In the genomic region with DNA sequence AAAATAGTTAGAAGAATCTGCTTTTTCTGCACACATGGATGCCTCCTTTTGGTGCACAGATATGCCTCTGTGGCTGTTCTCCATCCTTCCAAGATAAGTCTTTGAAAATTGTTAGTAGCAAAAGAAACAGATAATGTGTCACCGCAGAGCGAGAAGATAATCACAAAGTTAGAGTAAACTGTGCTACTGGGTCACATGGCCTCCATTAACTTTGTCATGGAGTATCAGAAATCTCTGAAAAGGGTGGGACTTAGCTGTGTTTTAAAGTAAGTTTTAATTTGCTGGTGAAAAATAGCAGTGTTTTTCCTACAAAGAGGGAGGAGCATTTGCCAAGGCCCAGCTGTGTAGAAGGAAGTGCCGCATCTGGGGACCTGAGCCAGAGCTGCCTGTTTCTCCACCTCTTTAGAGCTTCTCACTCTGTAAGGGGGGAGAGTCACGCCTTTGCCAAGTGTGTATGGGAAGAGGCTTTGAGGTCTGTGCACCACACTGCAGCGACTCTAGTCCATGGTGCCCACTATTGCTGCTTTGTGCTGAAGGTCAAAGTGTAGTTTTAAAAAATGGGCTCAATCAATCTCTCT, we compare ENCODE assay signal across 21 mouse cellular contexts. TPM values are rescaled to one million over a fixed set of nuclear protein-coding genes. Genes with fewer than 3 reads are reported as not detected.
DNase-seq lines count a peak whose midpoint lies in the region; ATAC-seq and TF ChIP-seq lines count a peak whose summit lies in the region.
"Had no signal": no experiment of that assay in that cellular context is flagged by ENCODE, and none has a peak within 500 bp of the region (broad histone marks: within the 10 kb centered on the region; RNA-seq: fewer than 3 reads in every experiment).

No protein-coding gene starts in this region.

- DNase-seq in heart, adult 11 months: peak; percentile 92
- no peak for DNase-seq in heart, embryonic 10.5 days (ENCODE audit: low spot score)
- no peak for DNase-seq in hindbrain, embryonic 14.5 days (ENCODE audit: low spot score)
- DNase-seq in hindbrain, embryonic 10.5 days (ENCODE audit: low spot score): no peak
- DNase-seq in lung, postnatal 14 days: peak; percentile 10
- DNase-seq in lung, adult 2 months: no peak
- DNase-seq in cerebellum, postnatal 10 days: no peak
- DNase-seq: adrenal gland, postnatal 25 days; cerebellum, adult 8-10 months; gastrocnemius, postnatal 25 days; kidney, adult 9 months; kidney, postnatal 36 days; lung, postnatal 36 days; right cerebral cortex, adult 18-20 months; right cerebral cortex, postnatal 4 days; thymus, postnatal 14 days had no signal

- H3K27ac ChIP-seq in heart, embryonic 10.5 days: no peak overlapping the region
- 0 out of 2 replicates have a peak overlapping the region, but pooled peaks have one; percentile 20 for H3K27ac ChIP-seq in hindbrain, embryonic 14.5 days
- no peak overlapping the region for H3K27ac ChIP-seq in hindbrain, embryonic 10.5 days
- H3K27ac ChIP-seq: embryonic facial prominence, embryonic 10.5 days; forebrain, embryonic 15.5 days; hindbrain, embryonic 15.5 days; liver, embryonic 15.5 days had no signal

- H3K4me1 ChIP-seq in heart, embryonic 10.5 days: peaks cover 30% of the 10 kb centered on the region
- peaks cover 17% of the 10 kb centered on the region for H3K4me1 ChIP-seq in hindbrain, embryonic 14.5 days (replicated peaks; ENCODE audit: control insufficient read depth, insufficient read depth, low read length)
- peaks cover 16% of the 10 kb centered on the region for H3K4me1 ChIP-seq in hindbrain, embryonic 10.5 days (replicated peaks)
- H3K4me1 ChIP-seq in lung, adult 2 months (ENCODE audit: control insufficient read depth, insufficient read depth, low read length): no peaks in the 10 kb centered on the region; the same call in 1 of the 2 replicates

- no peak overlapping the region for H3K4me2 ChIP-seq in hindbrain, embryonic 14.5 days (replicated peaks)
- H3K4me2 ChIP-seq: forebrain, embryonic 15.5 days; hindbrain, embryonic 15.5 days; liver, embryonic 15.5 days had no signal

- WGBS in heart, embryonic 10.5 days: 52% methylated on average over 5 of the region's 5 CpGs
- 84% methylated on average over 5 of the region's 5 CpGs for WGBS in hindbrain, embryonic 14.5 days
- WGBS in hindbrain, embryonic 10.5 days: 86% methylated on average over 5 of the region's 5 CpGs
- 59% methylated on average over 5 of the region's 5 CpGs for WGBS in lung, adult 2 months

- no peaks in the 10 kb centered on the region for H3K27me3 ChIP-seq in heart, embryonic 10.5 days (ENCODE audit: insufficient read depth, poor library complexity, severe bottlenecking)
- H3K27me3 ChIP-seq in hindbrain, embryonic 14.5 days (ENCODE audit: control insufficient read depth, insufficient read depth, low read length): no peaks in the 10 kb centered on the region
- no peaks in the 10 kb centered on the region for H3K27me3 ChIP-seq in hindbrain, embryonic 10.5 days (ENCODE audit: insufficient read depth, poor library complexity, severe bottlenecking)
- H3K27me3 ChIP-seq: forebrain, embryonic 15.5 days; hindbrain, embryonic 15.5 days; liver, embryonic 15.5 days had no signal

- no peak for TF ChIP-seq CTCF in lung, adult 2 months (IDR thresholded peaks at IDR 0.05; ENCODE audit: insufficient read depth, low read length)

- H3K9me3 ChIP-seq in heart, embryonic 10.5 days: no peaks in the 10 kb centered on the region
- H3K9me3 ChIP-seq in hindbrain, embryonic 14.5 days (ENCODE audit: control insufficient read depth, low read length): no peaks in the 10 kb centered on the region
- H3K9me3 ChIP-seq in hindbrain, embryonic 10.5 days: no peaks in the 10 kb centered on the region
- H3K9me3 ChIP-seq: embryonic facial prominence, embryonic 10.5 days; forebrain, embryonic 15.5 days; hindbrain, embryonic 15.5 days; liver, embryonic 15.5 days had no signal

- no peak overlapping the region for H3K9ac ChIP-seq in hindbrain, embryonic 14.5 days
- H3K9ac ChIP-seq: forebrain, embryonic 15.5 days; hindbrain, embryonic 15.5 days; liver, embryonic 15.5 days had no signal

- no peak for ATAC-seq in hindbrain, embryonic 14.5 days (ENCODE audit: low FRiP score)
- ATAC-seq: CD4-positive, CD25-positive, alpha-beta regulatory T cell, adult 4 months; forebrain, embryonic 15.5 days had no signal

- H3K4me3 ChIP-seq in heart, embryonic 10.5 days: no peak overlapping the region
- H3K4me3 ChIP-seq in hindbrain, embryonic 14.5 days (replicated peaks; ENCODE audit: low read length): no peak overlapping the region
- H3K4me3 ChIP-seq in hindbrain, embryonic 10.5 days: no peak overlapping the region
- no peak overlapping the region for H3K4me3 ChIP-seq in lung, adult 2 months (replicated peaks; ENCODE audit: extremely low read depth, low read depth, low read length)
- H3K4me3 ChIP-seq: embryonic facial prominence, embryonic 10.5 days; forebrain, embryonic 15.5 days; hindbrain, embryonic 15.5 days; liver, embryonic 15.5 days had no signal

- H3K36me3 ChIP-seq in heart, embryonic 10.5 days: peaks cover 7% of the 10 kb centered on the region
- H3K36me3 ChIP-seq in hindbrain, embryonic 14.5 days (replicated peaks; ENCODE audit: control insufficient read depth, insufficient read depth): no peaks in the 10 kb centered on the region; the same call in 1 of the 2 replicates
- H3K36me3 ChIP-seq in hindbrain, embryonic 10.5 days: peaks cover 13% of the 10 kb centered on the region; the same call in 1 of the 2 replicates
- H3K36me3 ChIP-seq: hindbrain, embryonic 15.5 days; liver, embryonic 15.5 days had no signal

- TF ChIP-seq POLR2A in lung, adult 2 months (IDR thresholded peaks at IDR 0.05; ENCODE audit: borderline replicate concordance, extremely low read depth, low read depth, low read length): no peak

RNA-seq across cellular contexts. Expression of a gene that starts 7.0 kb away (rescaled TPM):
- 108 and 118 TPM in 2 replicates for polyA plus RNA-seq in heart, embryonic 10.5 days (2016; fragmentation: Nextera tagmentation; extraction: Ambion mirVana)
- polyA plus RNA-seq in hindbrain, embryonic 14.5 days (2014; fragmentation: Nextera tagmentation; extraction: Ambion mirVana): 262 and 267 TPM in 2 replicates
- polyA plus RNA-seq in hindbrain, embryonic 10.5 days (2016; fragmentation: Nextera tagmentation; extraction: Ambion mirVana): 112 and 142 TPM in 2 replicates
- polyA plus RNA-seq in lung, adult 2 months (2012; rRNA removed): 74.3 and 82.4 TPM in 2 replicates

Comparison
In these comparisons a context has a peak if more than half of its experiments do, and no peak if none do; other contexts are left out.
1. DNase-seq: peak in heart, adult 11 months (single experiment) and lung, postnatal 14 days (single experiment); none in heart, embryonic 10.5 days (single experiment), hindbrain, embryonic 14.5 days (single experiment), hindbrain, embryonic 10.5 days (single experiment), lung, adult 2 months (single experiment) and cerebellum, postnatal 10 days (0 of 2).